Mouse (Mus musculus): ENCODE data around the gene Cd244a.

Cd244a gene

GRCm38 (mm10) chr1:171558898-171559297 is at the start of gene Cd244a:
Gene Cd244a (plus strand): TSS chr1:171559193.
- Histone ChIP-seq H3K36me3 (ENCODE audit: control insufficient read depth, insufficient read depth, low read length, poor library complexity, severe bottlenecking) (no peaks in the 10 kb centered on the region), H3K27me3 (ENCODE audit: control insufficient read depth, insufficient read depth, low read length, poor library complexity, severe bottlenecking) (no peaks in the 10 kb centered on the region)
- peak; percentile 33 for DNase-seq (ENCODE audit: low read depth, low spot score)

- no peak for DNase-seq (ENCODE audit: low read depth, low spot score)
- H3K36me3 ChIP-seq (ENCODE audit: control insufficient read depth, insufficient read depth, low read length, poor library complexity, severe bottlenecking), result no peaks in the 10 kb centered on the region
- H3K27me3 ChIP-seq (ENCODE audit: control insufficient read depth, insufficient read depth, low read length, poor library complexity, severe bottlenecking), result no peaks in the 10 kb centered on the region
Measured at GRCm38 (mm10) chr1:171513234-171513633, 45.8 kb upstream of the Cd244a start.

- Histone ChIP-seq H3K36me3 (ENCODE audit: control insufficient read depth, insufficient read depth, low read length, poor library complexity, severe bottlenecking) (no peaks in the 10 kb centered on the region), H3K27me3 (ENCODE audit: control insufficient read depth, insufficient read depth, low read length, poor library complexity, severe bottlenecking) (no peaks in the 10 kb centered on the region)
- DNase-seq (ENCODE audit: low read depth, low spot score), result no peak
Measured at GRCm38 (mm10) chr1:171513760-171514159, 45.2 kb upstream of the Cd244a start.

- no peaks in the 10 kb centered on the region for H3K27me3 ChIP-seq (ENCODE audit: control insufficient read depth, insufficient read depth, low read length, poor library complexity, severe bottlenecking)
- DNase-seq (ENCODE audit: low read depth, low spot score), result peak; percentile 57
Measured at GRCm38 (mm10) chr1:171515039-171515438, 44.0 kb upstream of the Cd244a start.

GRCm38 (mm10) chr1:171515557-171515956 is 43.4 kb upstream of the Cd244a start:
- no peaks in the 10 kb centered on the region for H3K27me3 ChIP-seq (ENCODE audit: control insufficient read depth, insufficient read depth, low read length, poor library complexity, severe bottlenecking)
- no peak for DNase-seq (ENCODE audit: low read depth, low spot score)
- H3K36me3 ChIP-seq (ENCODE audit: control insufficient read depth, insufficient read depth, low read length, poor library complexity, severe bottlenecking), result no peaks in the 10 kb centered on the region

More at GRCm38 (mm10) chr1:171515039-171515438, 44.0 kb upstream of the Cd244a start:
- H3K36me3 ChIP-seq (ENCODE audit: control insufficient read depth, insufficient read depth, low read length, poor library complexity, severe bottlenecking), result no peaks in the 10 kb centered on the region

GRCm38 (mm10) chr1:171531367-171531766 is 27.6 kb upstream of the Cd244a start:
- Histone ChIP-seq H3K27me3 (ENCODE audit: control insufficient read depth, insufficient read depth, low read length, poor library complexity, severe bottlenecking) (no peaks in the 10 kb centered on the region; the same call in 1 of the 2 replicates), H3K36me3 (ENCODE audit: control insufficient read depth, insufficient read depth, low read length, poor library complexity, severe bottlenecking) (no peaks in the 10 kb centered on the region)
- no peak for DNase-seq (ENCODE audit: low read depth, low spot score)

GRCm38 (mm10) chr1:171532830-171533229 is 26.2 kb upstream of the Cd244a start:
- H3K36me3 ChIP-seq (ENCODE audit: control insufficient read depth, insufficient read depth, low read length, poor library complexity, severe bottlenecking), result no peaks in the 10 kb centered on the region
- no peaks in the 10 kb centered on the region for H3K27me3 ChIP-seq (ENCODE audit: control insufficient read depth, insufficient read depth, low read length, poor library complexity, severe bottlenecking)
- peak; percentile 71 for DNase-seq (ENCODE audit: low read depth, low spot score)

DNA sequence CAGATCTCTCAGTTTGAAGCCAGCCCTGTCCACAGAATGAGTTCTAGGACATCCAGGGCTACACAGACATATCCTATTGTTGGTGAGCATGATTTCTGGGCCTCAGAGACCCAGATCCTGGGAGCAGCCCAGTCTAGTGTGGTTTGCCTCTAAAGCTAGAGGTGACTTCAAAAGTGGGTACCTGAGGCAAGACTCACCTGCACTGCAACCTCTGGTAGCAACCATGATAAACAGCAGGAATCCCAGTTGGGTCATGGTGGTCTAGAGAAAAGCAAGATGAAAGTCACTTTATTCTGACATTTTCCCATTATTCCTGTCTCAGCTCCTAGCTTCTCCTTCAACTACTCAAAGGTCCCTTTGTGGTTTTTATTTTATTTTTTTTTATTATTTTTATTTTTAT is 24.4 kb upstream of the Cd244a start:
- Histone ChIP-seq H3K27me3 (ENCODE audit: control insufficient read depth, insufficient read depth, low read length, poor library complexity, severe bottlenecking) (no peaks in the 10 kb centered on the region), H3K36me3 (ENCODE audit: control insufficient read depth, insufficient read depth, low read length, poor library complexity, severe bottlenecking) (no peaks in the 10 kb centered on the region)
- no peak for DNase-seq (ENCODE audit: low read depth, low spot score)

DNA sequence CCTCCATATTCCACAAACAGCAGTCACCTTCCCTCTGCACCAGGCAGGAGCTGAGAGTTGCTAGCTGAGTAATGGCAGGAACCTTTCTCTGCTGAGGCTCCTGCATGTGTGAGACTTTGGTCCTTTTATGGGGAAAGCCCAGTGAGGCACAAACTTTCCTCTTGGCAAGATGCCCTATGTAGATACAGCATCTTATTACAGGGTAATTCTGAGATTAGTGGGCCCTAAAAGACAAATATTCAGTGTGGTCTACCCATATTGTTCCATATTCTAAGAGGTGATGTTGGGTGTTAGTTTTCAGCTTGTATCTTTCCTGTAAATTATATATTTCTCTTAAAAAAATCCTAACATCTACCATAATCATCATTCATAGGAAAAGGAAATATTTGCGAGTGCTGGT is 23.8 kb upstream of the Cd244a start, which contains the start of gene Itln1:
Gene Itln1, minus strand, starts transcription at position 101 of the 400 bp plus-strand sequence.
- Histone ChIP-seq H3K27me3 (ENCODE audit: control insufficient read depth, insufficient read depth, low read length, poor library complexity, severe bottlenecking) (no peaks in the 10 kb centered on the region), H3K36me3 (ENCODE audit: control insufficient read depth, insufficient read depth, low read length, poor library complexity, severe bottlenecking) (no peaks in the 10 kb centered on the region)
- DNase-seq (ENCODE audit: low read depth, low spot score), result no peak

DNA sequence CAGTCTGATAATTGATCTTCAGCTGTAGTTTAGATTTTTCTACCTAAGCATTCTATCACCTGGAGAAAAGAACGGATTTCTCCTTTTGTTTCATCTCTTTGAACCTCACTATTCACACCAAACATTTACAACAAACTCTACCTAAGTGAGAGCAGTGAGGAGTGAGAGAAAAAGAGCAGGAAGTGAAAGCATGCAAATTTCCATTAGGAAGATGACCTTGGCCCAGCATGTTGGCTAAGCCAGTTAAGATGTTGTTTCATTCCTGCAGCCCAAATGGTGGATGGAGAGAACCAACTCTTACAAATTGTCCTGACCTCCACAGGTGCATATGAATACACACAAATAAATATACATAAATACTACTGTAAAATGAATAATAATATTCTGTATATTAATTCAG is 18.3 kb upstream of the Cd244a start:
- H3K36me3 ChIP-seq (ENCODE audit: control insufficient read depth, insufficient read depth, low read length, poor library complexity, severe bottlenecking), result no peaks in the 10 kb centered on the region
- H3K27me3 ChIP-seq (ENCODE audit: control insufficient read depth, insufficient read depth, low read length, poor library complexity, severe bottlenecking), result no peaks in the 10 kb centered on the region
- peak; percentile 30 for DNase-seq (ENCODE audit: low read depth, low spot score)

DNA sequence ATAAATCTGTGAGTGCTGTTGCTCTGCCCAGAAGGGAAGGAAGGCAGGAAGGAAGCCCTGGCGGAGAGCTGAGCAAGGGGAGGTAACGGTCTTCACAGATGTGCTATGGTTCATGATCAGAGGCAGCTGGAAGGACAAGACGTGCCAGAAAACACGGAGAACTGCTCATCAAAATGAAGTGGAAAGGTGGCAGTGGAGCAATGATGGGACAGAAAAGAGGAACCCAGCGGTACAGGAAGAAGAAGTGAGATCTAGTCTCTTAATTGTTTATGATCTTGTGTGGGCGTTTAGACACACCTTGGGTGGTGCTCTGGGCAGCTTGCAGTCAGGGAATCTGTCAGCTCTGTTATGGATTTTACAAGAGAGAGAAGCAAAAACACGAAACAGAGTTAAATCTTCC is 7.7 kb upstream of the Cd244a start:
- H3K36me3 ChIP-seq (ENCODE audit: control insufficient read depth, insufficient read depth, low read length, poor library complexity, severe bottlenecking), result no peaks in the 10 kb centered on the region
- peak; percentile 75 for DNase-seq (ENCODE audit: low read depth, low spot score)
- no peaks in the 10 kb centered on the region for H3K27me3 ChIP-seq (ENCODE audit: control insufficient read depth, insufficient read depth, low read length, poor library complexity, severe bottlenecking)

DNA sequence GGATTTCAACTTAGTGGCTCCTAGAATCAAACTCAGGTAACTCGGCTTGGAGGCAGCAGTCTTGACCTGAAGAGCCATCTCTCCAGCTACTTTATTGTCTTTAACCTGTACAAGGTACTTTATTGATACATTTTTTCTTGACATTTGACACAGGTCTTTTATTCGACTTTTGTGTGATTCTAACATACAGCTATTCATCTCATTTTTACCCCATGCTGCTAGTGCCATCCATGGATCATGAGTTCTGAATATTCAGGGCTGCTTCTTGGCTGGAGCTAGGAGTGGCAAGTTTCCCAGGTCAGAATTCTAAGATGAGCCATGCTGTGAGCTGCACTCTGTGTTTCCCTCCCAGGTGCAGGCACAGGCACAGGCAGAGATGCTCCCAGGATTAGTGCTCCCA is 6.8 kb upstream of the Cd244a start:
- H3K27me3 ChIP-seq (ENCODE audit: control insufficient read depth, insufficient read depth, low read length, poor library complexity, severe bottlenecking), result no peaks in the 10 kb centered on the region
- no peak for DNase-seq (ENCODE audit: low read depth, low spot score)
- H3K36me3 ChIP-seq (ENCODE audit: control insufficient read depth, insufficient read depth, low read length, poor library complexity, severe bottlenecking), result no peaks in the 10 kb centered on the region

DNA sequence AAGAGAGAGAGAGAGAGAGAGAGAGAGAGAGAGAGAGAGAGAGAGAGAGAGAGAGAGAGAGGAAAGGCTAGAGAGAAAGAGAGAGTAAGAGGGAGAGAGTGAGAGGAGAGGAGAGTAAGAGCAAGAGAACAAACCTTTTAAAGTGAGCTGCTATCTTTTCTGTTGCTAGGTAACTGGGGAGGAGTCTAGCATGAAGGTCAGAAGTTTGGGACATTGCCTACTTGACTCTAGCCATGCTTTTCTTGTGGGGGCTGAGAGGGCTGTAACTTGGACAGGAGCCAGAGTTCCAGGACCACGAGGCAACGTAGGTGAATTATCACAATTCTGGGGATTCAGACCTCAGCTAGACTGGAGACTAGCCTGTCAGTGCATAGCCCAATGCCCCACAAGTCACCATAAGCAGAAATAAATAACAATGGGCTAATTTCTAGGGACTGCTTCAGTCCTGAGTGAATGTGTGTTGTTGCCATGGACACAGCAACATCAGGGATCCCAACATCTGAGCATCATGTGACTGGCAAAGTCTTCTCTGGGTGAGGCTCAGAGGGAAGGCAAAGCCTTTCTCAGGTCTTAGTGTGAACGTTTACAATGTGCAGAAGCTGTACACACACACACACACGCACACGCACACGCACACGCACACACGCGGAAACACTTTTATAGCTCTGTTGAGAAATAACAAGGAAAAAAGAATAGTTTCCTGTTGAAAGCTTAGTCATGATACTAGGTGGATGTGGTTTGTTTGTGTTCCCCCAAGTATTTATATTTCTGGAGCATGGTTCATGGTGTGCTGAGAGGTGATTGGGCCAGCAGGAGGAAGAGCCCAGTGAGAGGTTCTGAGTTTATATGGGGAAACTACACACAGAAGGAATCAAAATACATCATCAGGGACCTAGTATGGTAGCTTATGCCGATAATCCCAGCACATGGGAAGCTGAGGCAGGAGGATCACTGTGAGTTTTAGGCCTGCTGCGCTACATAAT is 5.3 kb upstream of the Cd244a start:
- H3K36me3 ChIP-seq (ENCODE audit: control insufficient read depth, insufficient read depth, low read length, poor library complexity, severe bottlenecking), result no peaks in the 10 kb centered on the region
- no peak for DNase-seq (ENCODE audit: low read depth, low spot score)
- no peaks in the 10 kb centered on the region for H3K27me3 ChIP-seq (ENCODE audit: control insufficient read depth, insufficient read depth, low read length, poor library complexity, severe bottlenecking)

DNA sequence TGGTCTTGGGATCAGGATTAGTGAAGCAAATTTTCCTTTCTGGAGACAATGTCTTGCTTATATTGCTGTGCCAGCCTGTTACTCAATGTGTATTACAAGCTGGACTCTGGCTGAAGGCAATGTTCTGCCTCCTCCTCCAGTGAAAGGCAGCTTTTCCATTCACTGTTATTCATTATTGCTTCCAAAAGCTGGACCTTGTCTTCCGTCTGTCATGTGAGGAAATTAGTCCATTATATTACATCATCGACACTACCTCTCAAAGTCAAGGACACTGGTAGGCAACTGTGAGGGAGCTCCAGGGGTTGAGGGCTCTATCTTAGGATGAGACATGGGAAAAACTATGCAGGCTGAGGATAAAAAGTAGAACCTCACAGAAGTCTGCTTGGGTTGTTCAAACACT is 2.6 kb upstream of the Cd244a start:
- no peaks in the 10 kb centered on the region for H3K27me3 ChIP-seq (ENCODE audit: control insufficient read depth, insufficient read depth, low read length, poor library complexity, severe bottlenecking)
- DNase-seq (ENCODE audit: low read depth, low spot score), result no peak
- H3K36me3 ChIP-seq (ENCODE audit: control insufficient read depth, insufficient read depth, low read length, poor library complexity, severe bottlenecking), result no peaks in the 10 kb centered on the region

- Histone ChIP-seq H3K27me3 (ENCODE audit: control insufficient read depth, insufficient read depth, low read length, poor library complexity, severe bottlenecking) (no peaks in the 10 kb centered on the region), H3K36me3 (ENCODE audit: control insufficient read depth, insufficient read depth, low read length, poor library complexity, severe bottlenecking) (no peaks in the 10 kb centered on the region)
- DNase-seq (ENCODE audit: low read depth, low spot score), result no peak
Measured at GRCm38 (mm10) chr1:171558407-171558806, 586 bp upstream of the Cd244a start.
